Mouse (Mus musculus) midbrain, postnatal 0 days (tissue): ENCODE measurements around the gene Mpc2. TPM values are rescaled to one million over a fixed set of nuclear protein-coding genes. Genes with fewer than 3 reads are reported as not detected.

Experiments
- ATAC-seq: fragments of 200-750 bp; cut with Nextera tagmentation; 2 replicates; pipeline ENCODE4 v1.8.0; 2017; ENCODE audit warnings: moderate number of reproducible peaks, mild to moderate bottlenecking, moderate TSS enrichment, moderate library complexity; ENCODE audit not compliant: low FRiP score
- DNase-seq: peaks from one replicate; pipeline ENCODE4 v3.0.0-alpha.2; 2015; ENCODE audit warnings: low spot score
- H3K27ac ChIP-seq: fragments of 300-500 bp; sonication (generic); 2 replicates; pipeline ENCODE4 v1.5.1; 2014; ENCODE audit warnings: low read depth, mild to moderate bottlenecking, low read length, mixed read lengths
- H3K27me3 ChIP-seq: fragments of 300-500 bp; sonication (generic); 2 replicates; pipeline ENCODE4 v1.6.1; 2014; ENCODE audit warnings: low read length, control low read depth, mixed read lengths; ENCODE audit not compliant: insufficient read depth
- H3K36me3 ChIP-seq: fragments of 300-500 bp; sonication (generic); 2 replicates; pipeline ENCODE4 v1.6.1; 2014; ENCODE audit warnings: low read length, control low read depth, mixed read lengths; ENCODE audit not compliant: insufficient read depth
- H3K4me1 ChIP-seq: fragments of 300-500 bp; sonication (generic); 2 replicates; pipeline ENCODE4 v1.6.1; 2014; ENCODE audit warnings: mild to moderate bottlenecking, control low read depth, antibody characterized with exemption, low read length, mixed read lengths; ENCODE audit not compliant: insufficient read depth
- H3K4me2 ChIP-seq: fragments of 300-500 bp; sonication (generic); 2 replicates; pipeline ENCODE4 v1.6.1; 2014; ENCODE audit warnings: low read depth, mild to moderate bottlenecking, low read length, mixed read lengths; ENCODE audit not compliant: poor library complexity, severe bottlenecking
- H3K4me3 ChIP-seq: fragments of 300-500 bp; sonication (generic); 2 replicates; pipeline ENCODE4 v1.5.1; 2014; ENCODE audit warnings: low read depth, mild to moderate bottlenecking, low read length, moderate library complexity
- H3K9ac ChIP-seq: fragments of 300-500 bp; sonication (generic); replicated peaks from 2 replicates; pipeline ENCODE4 v1.6.1; 2014; ENCODE audit warnings: mild to moderate bottlenecking, low read length, moderate library complexity, mixed read lengths; ENCODE audit not compliant: poor library complexity, severe bottlenecking
- H3K9me3 ChIP-seq: fragments of 300-500 bp; sonication (generic); 2 replicates; pipeline ENCODE4 v1.6.1; 2016; ENCODE audit warnings: low read length, control low read depth
- CTCF ChIP-seq: IDR thresholded peaks from 2 replicates; pipeline ENCODE4 v1.5.1; 2016; ENCODE audit warnings: antibody characterized with exemption, mild to moderate bottlenecking
- WGBS: fragments of 180-500 bp; shearing (Covaris S2); extraction: QIAGEN DNeasy Blood & Tissue Kit; methylation state at CpG from one replicate; pipeline ENCODE4 v1.1.7; 2014; 5-methylcytosine and 5-hydroxymethylcytosine counted together
- polyA plus RNA-seq: library from polyadenylated mRNA; unstranded; fragments of >200 nt; fragmentation: Nextera tagmentation; extraction: Ambion mirVana; gene quantifications from 2 replicates; pipeline ENCODE4 v1.2.1, GENCODE M21; 2015
- total RNA-seq: library from RNA; depleted of rRNA; stranded (reverse); fragments of >200 nt; gene quantifications from 2 replicates; pipeline ENCODE4 v1.2.3, GENCODE M21; 2014; rRNA removed

Gene Mpc2
- total and polyA plus RNA-seq, 2 experiments from 2014 or later, result 110 to 274 TPM

DNA sequence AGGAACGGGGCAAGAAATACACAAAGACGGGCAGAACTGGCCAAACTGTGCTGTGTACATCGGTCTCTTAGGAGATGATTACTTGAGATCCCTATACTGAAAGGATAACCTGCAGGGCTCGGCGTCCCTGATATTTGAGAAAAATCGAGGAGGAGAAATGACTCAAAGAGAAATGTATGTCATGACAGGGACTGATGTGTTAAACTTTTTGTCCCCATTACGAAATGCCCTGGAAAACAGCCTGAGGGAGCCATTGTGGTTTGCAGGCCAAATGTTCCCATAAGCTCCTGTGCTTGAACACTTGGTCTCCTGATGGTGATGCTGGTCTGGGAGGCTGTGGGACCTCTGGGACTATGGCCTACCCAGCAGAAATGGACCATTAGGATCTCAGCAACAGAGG lies 60.3 kb downstream of the Mpc2 start:
- DNase-seq, result no peak
- H3K4me1 ChIP-seq, result no peaks in the 10 kb centered on the region
- no peaks in the 10 kb centered on the region for H3K27me3 ChIP-seq
- no peak overlapping the region for H3K4me3 ChIP-seq
- no peak overlapping the region for H3K4me2 ChIP-seq
- no peak overlapping the region for H3K27ac ChIP-seq
- WGBS, result 92% methylated on average over 7 of the region's 7 CpGs
- no peak for TF ChIP-seq CTCF
- no peak overlapping the region for H3K9ac ChIP-seq
- H3K36me3 ChIP-seq, result no peaks in the 10 kb centered on the region
- no peak for ATAC-seq
- no peaks in the 10 kb centered on the region for H3K9me3 ChIP-seq

Other genes starting within 250 kb of the Mpc2 start
- 27.0 and 41.3 TPM in 2 replicates for gene Tiprl, start 223.6 kb upstream of the Mpc2 start, total RNA-seq
- gene Tiprl, start 223.6 kb upstream of the Mpc2 start, polyA plus RNA-seq, result 140 and 144 TPM in 2 replicates
- 51.3 and 61.0 TPM in 2 replicates for gene Gpr161, start 164.8 kb upstream of the Mpc2 start, total RNA-seq
- gene Gpr161, start 164.8 kb upstream of the Mpc2 start, polyA plus RNA-seq, result 2.5 and 2.7 TPM in 2 replicates
- 38.4 and 44.8 TPM in 2 replicates for gene Dcaf6, start 162 bp upstream of the Mpc2 start, total RNA-seq
- gene Dcaf6, start 162 bp upstream of the Mpc2 start, polyA plus RNA-seq, result 18.7 and 19.9 TPM in 2 replicates
- not detected in 2 replicates for gene Adcy10, start 24.5 kb downstream of the Mpc2 start, total RNA-seq
- 0.27 and 0.64 TPM in 2 replicates for gene Adcy10, start 24.5 kb downstream of the Mpc2 start, polyA plus RNA-seq
- gene Mpzl1, start 173.9 kb downstream of the Mpc2 start, total RNA-seq, result 29.7 and 38.2 TPM in 2 replicates
- gene Mpzl1, start 173.9 kb downstream of the Mpc2 start, polyA plus RNA-seq, result 138 and 146 TPM in 2 replicates
- gene Rcsd1, start 249.1 kb downstream of the Mpc2 start, total RNA-seq, result 7.6 and 7.9 TPM in 2 replicates
- 8.0 and 9.1 TPM in 2 replicates for gene Rcsd1, start 249.1 kb downstream of the Mpc2 start, polyA plus RNA-seq